Mouse (Mus musculus): ENCODE measurements around the gene Olfm2.

Olfm2 gene

GRCm38 (mm10) chr9:20746017-20746660 is at the start of gene Olfm2:
Gene Olfm2 (minus strand): TSS chr9:20746349.
- no peak for DNase-seq (ENCODE audit: low spot score)

- no peak for DNase-seq (ENCODE audit: low spot score)
Measured at GRCm38 (mm10) chr9:20794108-20794806, 48.1 kb upstream of the Olfm2 start.

GRCm38 (mm10) chr9:20790345-20790744 is 44.2 kb upstream of the Olfm2 start:
- no peak for DNase-seq (ENCODE audit: low spot score)

- DNase-seq (ENCODE audit: low spot score), result no peak
Measured at GRCm38 (mm10) chr9:20789651-20790050, 43.5 kb upstream of the Olfm2 start.

GRCm38 (mm10) chr9:20787992-20788391 is 41.8 kb upstream of the Olfm2 start:
- DNase-seq (ENCODE audit: low spot score), result no peak

- DNase-seq (ENCODE audit: low spot score), result no peak
Measured at GRCm38 (mm10) chr9:20785055-20785454, 38.9 kb upstream of the Olfm2 start.

- no peak for DNase-seq (ENCODE audit: low spot score)
Measured at GRCm38 (mm10) chr9:20781286-20781685, 35.1 kb upstream of the Olfm2 start.

GRCm38 (mm10) chr9:20765274-20765673 is 19.1 kb upstream of the Olfm2 start:
- no peak for DNase-seq (ENCODE audit: low spot score)

- no peak for DNase-seq (ENCODE audit: low spot score)
Measured at GRCm38 (mm10) chr9:20763099-20763498, 16.9 kb upstream of the Olfm2 start.

- DNase-seq (ENCODE audit: low spot score), result no peak
Measured at GRCm38 (mm10) chr9:20762197-20762961, 16.2 kb upstream of the Olfm2 start.

GRCm38 (mm10) chr9:20761388-20761787 is 15.2 kb upstream of the Olfm2 start:
- no peak for DNase-seq (ENCODE audit: low spot score)

GRCm38 (mm10) chr9:20760813-20761212 is 14.7 kb upstream of the Olfm2 start:
- no peak for DNase-seq (ENCODE audit: low spot score)

- DNase-seq (ENCODE audit: low spot score), result no peak
Measured at GRCm38 (mm10) chr9:20758896-20759295, 12.7 kb upstream of the Olfm2 start.

GRCm38 (mm10) chr9:20758243-20758642 is 12.1 kb upstream of the Olfm2 start:
- no peak for DNase-seq (ENCODE audit: low spot score)

- DNase-seq (ENCODE audit: low spot score), result no peak
Measured at GRCm38 (mm10) chr9:20757087-20757955, 11.2 kb upstream of the Olfm2 start.

- no peak for DNase-seq (ENCODE audit: low spot score)
Measured at GRCm38 (mm10) chr9:20756081-20756700, 10.0 kb upstream of the Olfm2 start.

- DNase-seq (ENCODE audit: low spot score), result no peak
Measured at GRCm38 (mm10) chr9:20754335-20754734, 8.2 kb upstream of the Olfm2 start.

- DNase-seq (ENCODE audit: low spot score), result no peak
Measured at GRCm38 (mm10) chr9:20751477-20752029, 5.4 kb upstream of the Olfm2 start.

- DNase-seq (ENCODE audit: low spot score), result no peak
Measured at GRCm38 (mm10) chr9:20749213-20749612, 3.1 kb upstream of the Olfm2 start.

- no peak for DNase-seq (ENCODE audit: low spot score)
Measured at GRCm38 (mm10) chr9:20748540-20748939, 2.4 kb upstream of the Olfm2 start.

GRCm38 (mm10) chr9:20747682-20748081 is 1.5 kb upstream of the Olfm2 start:
- DNase-seq (ENCODE audit: low spot score), result no peak

All from urinary bladder, postnatal 10 days (tissue).